Mouse (Mus musculus) forebrain, embryonic 15.5 days (tissue): ENCODE results near the gene Zfp523. TPM values are rescaled to one million over a fixed set of nuclear protein-coding genes. Genes with fewer than 3 reads are reported as not detected.
A peak's percentile ranks its signal among the peaks of the same experiment; 100 is the strongest.

Experiments
- ATAC-seq: fragments of 200-750 bp; cut with Nextera tagmentation; replicated peaks from 2 replicates; pipeline ENCODE4 v1.8.0; 2017; ENCODE audit warnings: mild to moderate bottlenecking, moderate TSS enrichment, moderate library complexity
- H3K27ac ChIP-seq: fragments of 300-500 bp; sonication (generic); replicated peaks from 2 replicates; pipeline ENCODE4 v1.5.1; 2015; ENCODE audit warnings: mild to moderate bottlenecking, inconsistent platforms
- H3K27me3 ChIP-seq: fragments of 300-500 bp; sonication (generic); 2 replicates; pipeline ENCODE4 v1.6.1; 2015; ENCODE audit warnings: inconsistent platforms
- H3K36me3 ChIP-seq: fragments of 300-500 bp; sonication (generic); 2 replicates; pipeline ENCODE4 v1.6.1; 2015; ENCODE audit warnings: mild to moderate bottlenecking, inconsistent platforms
- H3K4me1 ChIP-seq: fragments of 300-500 bp; sonication (generic); 2 replicates; pipeline ENCODE4 v1.6.1; 2015; ENCODE audit warnings: inconsistent platforms
- H3K4me2 ChIP-seq: fragments of 300-500 bp; sonication (generic); replicated peaks from 2 replicates; pipeline ENCODE4 v1.6.1; 2015; ENCODE audit warnings: mild to moderate bottlenecking, inconsistent platforms
- H3K4me3 ChIP-seq: fragments of 300-500 bp; sonication (generic); 2 replicates; pipeline ENCODE4 v1.5.1; 2015; ENCODE audit warnings: mild to moderate bottlenecking, inconsistent platforms
- H3K9ac ChIP-seq: fragments of 300-500 bp; sonication (generic); replicated peaks from 2 replicates; pipeline ENCODE4 v1.6.1; 2015; ENCODE audit warnings: mild to moderate bottlenecking, inconsistent platforms
- H3K9me3 ChIP-seq: fragments of 300-500 bp; sonication (generic); 2 replicates; pipeline ENCODE4 v1.6.1; 2016; ENCODE audit warnings: inconsistent platforms
- WGBS: fragments of 180-500 bp; shearing (Covaris S2); methylation state at CpG from one replicate; pipeline ENCODE4 v1.1.7; 2015; ENCODE audit warnings: mixed read lengths; 5-methylcytosine and 5-hydroxymethylcytosine counted together
- polyA plus RNA-seq: library from polyadenylated mRNA; unstranded; fragments of >200 nt; fragmentation: Nextera tagmentation; extraction: Ambion mirVana; gene quantifications from 2 replicates; pipeline ENCODE4 v1.2.1, GENCODE M21; 2015

Zfp523 gene
- polyA plus RNA-seq, 1 experiment from 2014 or later, result 40.7 TPM

DNA sequence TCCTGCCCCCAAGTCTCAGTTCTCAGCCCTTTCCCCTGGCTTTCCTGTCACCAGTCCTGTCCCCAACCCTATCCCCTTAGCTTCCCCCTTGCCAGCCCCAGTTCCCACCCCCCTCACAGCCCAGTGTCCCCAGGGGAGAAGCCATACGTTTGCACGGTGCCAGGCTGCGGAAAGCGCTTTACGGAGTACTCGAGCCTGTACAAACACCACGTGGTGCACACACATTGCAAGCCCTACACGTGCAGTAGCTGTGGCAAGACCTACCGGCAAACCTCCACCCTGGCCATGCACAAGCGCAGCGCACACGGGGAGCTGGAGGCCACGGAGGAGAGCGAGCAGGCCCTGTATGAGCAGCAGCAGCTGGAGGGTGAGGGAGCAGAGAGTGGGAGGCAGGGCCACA is 25.1 kb downstream of the Zfp523 start:
- H3K4me3 ChIP-seq, result no peak overlapping the region
- H3K9me3 ChIP-seq, result no peaks in the 10 kb centered on the region
- no peak overlapping the region for H3K9ac ChIP-seq
- H3K4me2 ChIP-seq, result no peak overlapping the region
- H3K27ac ChIP-seq, result no peak overlapping the region
- WGBS, result 89% methylated on average over 14 of the region's 14 CpGs
- no peaks in the 10 kb centered on the region for H3K27me3 ChIP-seq
- ATAC-seq, result no peak
- peaks cover 41% of the 10 kb centered on the region for H3K36me3 ChIP-seq
- no peaks in the 10 kb centered on the region for H3K4me1 ChIP-seq

DNA sequence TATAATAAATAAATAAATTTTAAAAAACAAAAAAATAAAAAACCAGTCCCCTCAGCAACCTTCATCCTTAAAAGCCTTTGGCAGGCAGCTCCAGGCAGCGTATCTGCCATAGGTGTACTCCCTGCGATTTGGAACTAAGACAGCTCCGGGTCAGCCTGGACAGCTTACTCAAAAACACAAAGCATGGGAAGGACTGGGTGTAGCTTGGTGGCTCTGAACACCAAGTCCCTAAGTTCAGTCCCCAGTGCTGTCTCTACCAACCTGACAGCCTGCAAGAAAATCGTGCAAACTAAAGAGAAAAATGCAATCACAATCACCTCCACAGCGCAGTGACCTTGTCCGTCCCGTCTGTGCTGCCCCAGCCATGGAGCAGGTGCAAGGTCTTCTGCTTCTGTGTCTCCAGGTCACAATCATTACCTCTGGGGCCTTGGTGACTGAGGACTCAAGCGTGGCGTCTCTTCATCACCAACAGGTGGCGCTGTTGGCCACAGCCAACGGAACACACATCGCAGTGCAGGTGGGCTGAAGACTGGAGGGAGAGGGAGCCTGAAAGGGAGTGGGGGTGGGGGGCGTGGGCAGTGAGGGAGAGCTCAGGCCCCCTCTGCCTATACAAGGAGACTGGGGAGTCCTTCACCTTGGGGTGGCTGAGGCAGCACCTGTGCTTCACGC is 27.3 kb downstream of the Zfp523 start:
- no peak overlapping the region for H3K9ac ChIP-seq
- H3K4me3 ChIP-seq, result no peak overlapping the region
- H3K27ac ChIP-seq, result no peak overlapping the region
- no peaks in the 10 kb centered on the region for H3K4me1 ChIP-seq
- no peaks in the 10 kb centered on the region for H3K27me3 ChIP-seq
- no peak overlapping the region for H3K4me2 ChIP-seq
- H3K9me3 ChIP-seq, result no peaks in the 10 kb centered on the region
- H3K36me3 ChIP-seq, result peaks cover 29% of the 10 kb centered on the region
- 39% methylated on average over 14 of the region's 14 CpGs for WGBS
- ATAC-seq, result 0 out of 2 replicates have a peak, but pooled peaks have one; percentile 12

DNA sequence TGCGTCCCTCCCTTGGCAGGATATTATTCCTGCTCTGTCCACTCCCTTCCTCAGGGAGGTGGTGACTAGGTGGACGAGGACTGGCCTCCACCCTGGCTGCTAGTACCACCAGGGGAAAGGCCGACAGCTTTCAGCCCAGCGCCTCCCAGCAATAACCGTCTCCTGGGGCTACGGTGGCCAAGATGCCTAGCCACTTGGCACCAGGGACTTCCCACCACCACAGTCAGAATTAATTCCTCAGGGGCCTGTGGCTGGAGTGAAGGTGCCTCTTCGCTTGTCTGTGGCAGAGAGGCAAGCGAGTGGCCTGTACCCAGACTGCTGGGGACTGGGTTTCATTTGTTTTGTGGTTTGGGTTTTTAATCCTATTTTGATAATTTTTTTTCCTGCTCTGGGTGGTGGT is 28.5 kb downstream of the Zfp523 start:
- no peaks in the 10 kb centered on the region for H3K9me3 ChIP-seq
- H3K27ac ChIP-seq, result no peak overlapping the region
- no peaks in the 10 kb centered on the region for H3K27me3 ChIP-seq
- H3K4me2 ChIP-seq, result no peak overlapping the region
- no peak overlapping the region for H3K4me3 ChIP-seq
- H3K9ac ChIP-seq, result no peak overlapping the region
- ATAC-seq, result no peak
- 94% methylated on average over 8 of the region's 8 CpGs for WGBS
- H3K36me3 ChIP-seq, result peaks cover 20% of the 10 kb centered on the region
- H3K4me1 ChIP-seq, result no peaks in the 10 kb centered on the region

DNA sequence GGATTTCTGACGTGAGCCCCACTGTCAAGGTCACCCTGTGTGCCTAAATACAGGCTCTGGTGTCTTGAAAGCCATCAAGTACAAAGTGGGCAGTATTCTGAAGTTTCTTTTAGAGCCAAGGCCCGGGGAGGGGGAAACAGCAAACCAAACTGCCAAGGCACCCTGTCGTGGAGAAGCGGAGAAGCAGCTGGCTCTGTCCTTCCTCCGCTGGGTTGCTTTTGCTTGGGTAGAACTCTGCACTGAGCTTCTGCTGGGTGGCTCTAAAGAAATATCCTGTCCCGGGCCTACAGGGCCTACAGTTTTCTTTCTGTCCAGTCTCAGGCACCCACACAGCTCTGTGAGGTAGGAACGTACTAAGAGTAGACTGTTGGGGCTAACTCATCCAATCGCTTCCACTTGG is 30.2 kb downstream of the Zfp523 start:
- no peak for ATAC-seq
- H3K27ac ChIP-seq, result no peak overlapping the region

DNA sequence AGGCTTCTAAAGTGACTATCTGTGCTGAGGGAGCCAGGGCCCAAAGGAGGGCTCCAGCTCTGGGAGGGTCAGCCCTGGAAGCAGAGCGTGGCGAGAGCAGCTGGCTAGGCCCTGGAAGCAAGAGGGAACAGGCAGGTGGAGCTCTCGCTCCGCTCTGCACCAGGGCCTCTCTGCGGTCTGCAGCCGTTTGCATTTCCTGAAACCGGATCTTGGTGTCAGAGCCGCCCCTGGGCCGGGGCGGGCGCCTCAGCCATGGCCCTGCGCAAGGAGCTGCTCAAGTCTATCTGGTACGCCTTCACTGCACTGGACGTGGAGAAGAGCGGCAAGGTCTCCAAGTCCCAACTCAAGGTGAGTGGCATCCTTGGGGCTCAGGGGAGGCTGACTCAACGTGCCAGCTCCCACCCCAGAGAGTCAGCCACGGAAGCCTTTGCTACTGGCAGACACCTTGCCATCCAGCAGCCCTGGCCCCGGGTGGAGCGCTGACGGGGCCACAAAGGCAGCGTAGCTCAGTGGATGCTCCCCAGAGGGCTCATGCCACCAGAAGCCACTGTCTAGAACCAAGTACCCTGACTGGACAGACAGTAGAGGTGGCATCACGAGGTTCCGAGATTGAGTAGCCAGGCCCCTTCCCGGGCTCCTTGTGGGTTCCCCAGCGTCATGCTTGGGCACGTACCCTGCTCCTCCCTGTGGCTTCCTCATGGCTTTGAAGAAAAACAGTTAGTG is 30.8 kb downstream of the Zfp523 start, which contains the start of gene Def6:
TSS of gene Def6 (plus strand) at position 188 of the 723 bp plus-strand sequence.
- no peaks in the 10 kb centered on the region for H3K9me3 ChIP-seq
- ATAC-seq, result peak; percentile 18; the same call in 1 of the 2 replicates
- no peak within 1 kb of the TSS; the same call in 1 of the 2 replicates for H3K4me2 ChIP-seq
- H3K9ac ChIP-seq, result no peak within 1 kb of the TSS
- 26% methylated on average over 26 of the region's 26 CpGs for WGBS
- no peaks in the 10 kb centered on the region for H3K4me1 ChIP-seq
- no peak within 1 kb of the TSS for H3K4me3 ChIP-seq
- peaks cover 11% of the 10 kb centered on the region; the same call in 1 of the 2 replicates for H3K36me3 ChIP-seq
- H3K27me3 ChIP-seq, result no peaks in the 10 kb centered on the region
- H3K27ac ChIP-seq, result no peak within 1 kb of the TSS

More for the DNA sequence above, 30.2 kb downstream of the Zfp523 start:
- Histone ChIP-seq H3K4me2 (no peak overlapping the region), H3K4me3 (no peak overlapping the region), H3K36me3 (peaks cover 15% of the 10 kb centered on the region; the same call in 1 of the 2 replicates), H3K27me3 (no peaks in the 10 kb centered on the region), H3K4me1 (no peaks in the 10 kb centered on the region), H3K9me3 (no peaks in the 10 kb centered on the region), H3K9ac (no peak overlapping the region)
- WGBS, result 76% methylated on average over 8 of the region's 8 CpGs

DNA sequence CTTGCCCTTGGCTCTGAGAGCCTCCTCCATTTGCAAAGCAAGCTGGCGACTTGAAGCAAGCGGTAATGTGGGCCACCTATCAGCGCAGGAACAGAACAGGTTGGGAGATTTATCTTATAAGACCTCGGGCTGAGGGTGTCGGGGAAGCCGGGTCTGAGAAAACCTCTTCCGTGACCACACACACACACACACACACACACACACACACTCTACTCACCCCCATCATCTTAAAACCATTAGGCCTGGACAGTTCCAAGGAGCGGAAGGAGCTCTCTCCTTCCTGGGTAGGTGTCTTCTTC is 31.3 kb downstream of the Zfp523 start:
- H3K27me3 ChIP-seq, result no peaks in the 10 kb centered on the region
- ATAC-seq, result no peak
- H3K4me1 ChIP-seq, result no peaks in the 10 kb centered on the region
- WGBS, result 90% methylated on average over 8 of the region's 8 CpGs
- H3K4me3 ChIP-seq, result no peak overlapping the region
- H3K4me2 ChIP-seq, result no peak overlapping the region
- no peaks in the 10 kb centered on the region for H3K9me3 ChIP-seq
- H3K36me3 ChIP-seq, result peaks cover 6% of the 10 kb centered on the region; the same call in 1 of the 2 replicates
- no peak overlapping the region for H3K27ac ChIP-seq
- no peak overlapping the region for H3K9ac ChIP-seq

DNA sequence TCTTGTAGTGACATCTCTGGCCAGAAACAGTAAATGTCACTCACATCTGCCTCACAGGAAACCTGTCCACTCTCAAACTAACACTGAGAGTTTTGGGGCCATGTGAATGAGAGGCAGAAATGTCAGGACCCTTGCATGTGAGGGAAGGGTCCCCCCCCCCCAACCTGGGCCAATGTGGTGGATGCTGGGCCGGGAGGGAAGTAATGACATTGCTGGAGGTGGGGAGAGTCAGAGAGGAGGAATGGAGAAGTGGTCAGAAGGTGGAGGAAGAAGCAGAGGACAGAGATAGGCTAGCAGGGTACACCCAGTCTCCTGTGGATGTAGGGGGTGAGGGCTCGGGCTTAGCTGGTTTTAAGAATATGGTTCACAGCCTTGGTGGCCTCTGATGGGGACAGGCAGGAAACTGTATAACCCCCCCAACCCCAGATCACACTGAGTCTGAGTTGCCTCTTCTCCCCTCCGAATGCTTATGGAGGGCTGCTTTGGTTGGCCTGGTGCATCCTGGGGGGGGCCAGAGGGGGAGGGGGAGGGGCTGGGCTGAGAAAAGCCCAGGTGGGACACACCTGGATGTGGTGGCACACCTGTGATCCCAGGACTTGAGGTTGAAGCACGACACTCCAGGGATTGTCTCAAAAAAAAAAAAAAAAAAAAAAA is 32.7 kb downstream of the Zfp523 start:
- H3K4me2 ChIP-seq, result no peak overlapping the region
- 76% methylated on average over 4 of the region's 4 CpGs for WGBS

DNA sequence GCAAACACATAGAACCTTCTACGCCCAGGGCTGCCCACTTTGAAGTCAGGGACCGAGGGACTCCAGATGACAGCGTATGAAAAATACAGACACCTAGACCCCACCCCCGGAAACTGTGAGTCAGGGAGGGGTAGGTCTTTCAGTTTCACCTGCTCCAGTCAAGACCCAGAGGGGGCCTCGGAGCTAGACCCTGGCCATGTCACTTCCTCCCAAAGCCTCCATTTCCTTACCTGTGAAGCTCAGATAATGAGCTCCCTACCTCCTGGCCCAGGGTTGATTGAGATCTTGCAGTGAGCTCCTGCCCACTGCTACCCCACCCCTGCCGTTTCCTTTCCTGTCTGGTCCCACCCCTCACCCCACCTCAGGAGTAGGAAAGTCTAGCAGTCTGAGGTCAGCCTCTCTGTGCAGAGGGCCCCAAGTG is 35.0 kb downstream of the Zfp523 start:
- Histone ChIP-seq H3K27me3 (no peaks in the 10 kb centered on the region), H3K9ac (no peak overlapping the region), H3K27ac (no peak overlapping the region), H3K4me1 (no peaks in the 10 kb centered on the region), H3K4me2 (no peak overlapping the region), H3K36me3 (no peaks in the 10 kb centered on the region), H3K4me3 (no peak overlapping the region), H3K9me3 (no peaks in the 10 kb centered on the region)
- no peak for ATAC-seq
- WGBS, result 76% methylated on average over 6 of the region's 6 CpGs

More for the DNA sequence above, 32.7 kb downstream of the Zfp523 start:
- Histone ChIP-seq H3K9ac (no peak overlapping the region), H3K27me3 (no peaks in the 10 kb centered on the region), H3K27ac (no peak overlapping the region), H3K9me3 (no peaks in the 10 kb centered on the region), H3K4me1 (no peaks in the 10 kb centered on the region), H3K36me3 (0 out of 2 replicates have a peak, but pooled peaks cover 3% of the 10 kb centered on the region), H3K4me3 (no peak overlapping the region)
- no peak for ATAC-seq

DNA sequence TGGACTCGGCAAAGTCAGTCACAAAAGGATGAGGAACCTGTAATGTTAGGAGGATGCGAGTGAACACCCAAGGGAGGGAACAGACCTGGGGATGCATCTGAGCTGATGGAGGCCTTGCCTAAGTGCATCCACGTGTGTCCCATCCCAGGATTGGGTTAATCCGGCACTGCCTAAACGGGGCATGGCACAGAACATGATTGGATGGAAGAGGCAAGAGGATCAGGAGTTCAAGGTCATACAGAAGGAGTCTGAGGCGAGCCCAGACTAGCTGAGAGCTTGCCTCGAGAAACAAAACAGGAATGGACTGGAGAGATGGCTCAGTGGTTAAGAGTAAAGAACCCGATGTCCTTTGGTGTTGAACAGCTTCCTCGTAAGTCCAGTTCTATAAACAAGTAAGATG is 35.5 kb downstream of the Zfp523 start:
- H3K9ac ChIP-seq, result no peak overlapping the region
- no peak for ATAC-seq
- H3K27ac ChIP-seq, result no peak overlapping the region
- WGBS, result 78% methylated on average over 9 of the region's 9 CpGs
- no peak overlapping the region for H3K4me3 ChIP-seq
- no peaks in the 10 kb centered on the region for H3K9me3 ChIP-seq
- H3K36me3 ChIP-seq, result no peaks in the 10 kb centered on the region
- no peaks in the 10 kb centered on the region for H3K4me1 ChIP-seq
- H3K4me2 ChIP-seq, result no peak overlapping the region
- H3K27me3 ChIP-seq, result no peaks in the 10 kb centered on the region

DNA sequence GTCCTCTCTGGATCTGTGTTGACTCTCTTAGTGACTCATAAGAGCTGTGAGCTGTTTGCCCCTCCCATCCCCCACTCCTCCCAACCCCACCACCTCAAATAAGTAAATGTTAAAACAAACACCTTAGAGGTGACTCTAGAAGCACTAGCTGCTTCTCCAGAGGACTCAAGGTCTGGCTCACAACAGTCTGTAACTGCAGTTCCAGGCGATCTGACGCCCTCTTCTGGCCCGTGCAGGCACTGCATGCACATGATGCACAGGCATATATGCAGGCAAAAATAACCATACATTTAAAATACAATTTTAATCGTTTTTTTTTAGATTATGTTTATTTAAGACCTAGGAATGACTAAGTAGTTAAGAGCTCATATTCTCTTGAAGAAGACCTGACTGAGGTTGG is 36.3 kb downstream of the Zfp523 start:
- ATAC-seq, result no peak
- Histone ChIP-seq H3K27me3 (no peaks in the 10 kb centered on the region), H3K4me2 (no peak overlapping the region), H3K9me3 (no peaks in the 10 kb centered on the region), H3K4me3 (no peak overlapping the region), H3K36me3 (no peaks in the 10 kb centered on the region), H3K9ac (no peak overlapping the region), H3K4me1 (no peaks in the 10 kb centered on the region), H3K27ac (no peak overlapping the region)
- 34% methylated on average over 4 of the region's 4 CpGs for WGBS

DNA sequence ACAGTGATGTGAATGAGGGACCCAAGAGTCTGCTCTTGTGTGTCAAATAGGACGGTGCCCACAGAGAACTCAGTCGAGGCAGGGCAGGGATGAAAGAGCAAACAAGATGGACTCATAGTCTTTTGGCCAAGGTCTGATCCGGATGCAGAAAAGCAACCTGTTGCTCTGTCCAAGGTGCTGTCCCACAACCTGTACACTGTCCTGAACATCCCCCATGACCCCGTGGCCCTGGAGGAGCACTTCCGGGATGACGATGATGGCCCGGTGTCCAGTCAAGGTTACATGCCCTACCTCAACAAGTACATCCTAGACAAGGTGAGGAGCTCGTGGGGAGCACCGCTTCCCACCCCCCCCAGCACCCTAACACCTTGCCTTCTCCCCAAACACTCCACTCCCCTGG is 39.9 kb downstream of the Zfp523 start:
- no peaks in the 10 kb centered on the region for H3K9me3 ChIP-seq
- no peaks in the 10 kb centered on the region for H3K27me3 ChIP-seq
- no peaks in the 10 kb centered on the region for H3K4me1 ChIP-seq
- no peak overlapping the region for H3K4me3 ChIP-seq
- ATAC-seq, result no peak
- no peaks in the 10 kb centered on the region for H3K36me3 ChIP-seq
- no peak overlapping the region for H3K27ac ChIP-seq
- H3K4me2 ChIP-seq, result no peak overlapping the region
- 88% methylated on average over 9 of the region's 9 CpGs for WGBS
- H3K9ac ChIP-seq, result no peak overlapping the region
